Mouse (Mus musculus): Measurements from ENCODE around the gene Sardh. TPM values are rescaled to one million over a fixed set of nuclear protein-coding genes. Genes with fewer than 3 reads are reported as not detected.

Gene Sardh
- polyA plus RNA-seq, 1 experiment from 2014 or later, result 11.8 TPM

DNA sequence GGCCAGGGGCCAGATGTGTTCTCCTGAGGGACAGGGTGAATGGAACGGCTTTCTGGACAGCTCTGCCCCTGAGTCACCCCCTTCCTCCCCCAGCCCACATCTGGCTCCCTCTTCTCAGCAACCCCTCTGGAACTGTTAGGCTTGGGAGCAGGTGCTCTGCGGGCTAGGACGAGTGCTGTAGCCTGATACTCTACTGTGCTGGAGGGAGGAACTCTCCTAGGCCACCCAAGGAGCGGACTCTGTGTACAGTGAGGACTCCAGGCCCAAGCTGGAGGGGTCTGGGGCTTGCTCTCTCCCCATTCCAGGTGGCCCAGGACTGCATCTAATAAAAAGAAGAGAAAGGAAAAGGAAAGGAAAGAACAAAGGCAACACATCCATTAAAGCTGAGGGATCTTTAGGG lies 58.1 kb downstream of the Sardh start:
- Histone ChIP-seq H3K9ac (no peak overlapping the region), H3K9me3 (replicated peaks) (no peaks in the 10 kb centered on the region), H3K4me3 (no peak overlapping the region), H3K27me3 (no peaks in the 10 kb centered on the region), H3K4me2 (replicated peaks) (no peak overlapping the region), H3K4me1 (no peaks in the 10 kb centered on the region), H3K27ac (no peak overlapping the region), H3K36me3 (no peaks in the 10 kb centered on the region)
- ATAC-seq (ENCODE audit: low FRiP score), result no peak
- 51% methylated on average over 4 of the region's 4 CpGs for WGBS

DNA sequence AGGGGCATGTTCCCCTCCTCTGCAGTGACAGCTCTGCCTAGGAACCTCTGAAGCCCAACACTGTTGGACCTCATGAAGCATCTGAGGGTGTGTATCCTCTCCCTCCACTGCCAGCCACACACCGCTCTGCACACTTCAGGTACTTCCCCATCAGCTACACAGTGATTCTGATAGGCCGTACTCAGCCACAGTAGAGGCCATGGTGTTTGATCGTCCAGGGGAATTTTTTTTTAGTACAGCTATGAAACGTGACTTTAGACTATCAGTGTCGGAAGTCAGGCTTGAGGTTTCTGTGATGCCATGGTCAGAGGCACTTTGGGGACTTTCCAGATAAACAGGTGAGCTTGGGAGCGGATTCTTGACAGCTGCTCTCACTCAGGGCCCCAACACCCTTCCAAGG lies 60.6 kb downstream of the Sardh start:
- no peak overlapping the region for H3K27ac ChIP-seq
- 87% methylated on average over 6 of the region's 6 CpGs for WGBS

DNA sequence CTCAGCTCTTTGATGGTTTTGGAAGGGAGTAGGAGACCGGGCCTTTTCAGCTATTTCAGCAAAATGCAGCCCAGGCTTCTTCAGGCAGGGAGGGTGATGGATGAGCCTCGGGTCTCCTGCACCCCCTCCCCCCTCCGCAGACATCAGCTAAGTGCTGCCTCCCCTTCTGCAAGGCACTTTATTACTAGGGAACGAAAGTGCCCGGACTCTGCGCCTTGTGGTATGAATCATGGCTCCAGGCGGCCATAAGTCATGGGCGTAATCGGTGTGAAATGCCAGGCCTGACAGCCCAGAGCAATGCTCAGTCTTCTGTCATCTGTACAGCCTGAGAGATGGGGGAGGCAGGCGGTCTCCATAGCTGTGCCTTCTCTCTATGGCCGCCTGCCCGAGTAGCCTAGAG lies 64.4 kb downstream of the Sardh start:
- H3K9ac ChIP-seq, result no peak overlapping the region
- WGBS, result 60% methylated on average over 12 of the region's 12 CpGs
- peaks cover 8% of the 10 kb centered on the region; the same call in 1 of the 2 replicates for H3K4me1 ChIP-seq
- peak; percentile 64; the same call in 1 of the 2 replicates for ATAC-seq (ENCODE audit: low FRiP score)
- H3K27me3 ChIP-seq, result no peaks in the 10 kb centered on the region
- H3K36me3 ChIP-seq, result no peaks in the 10 kb centered on the region
- no peak overlapping the region for H3K4me2 ChIP-seq (replicated peaks)
- no peaks in the 10 kb centered on the region for H3K9me3 ChIP-seq (replicated peaks)
- no peak overlapping the region for H3K4me3 ChIP-seq
- H3K27ac ChIP-seq, result peak overlapping the region; percentile 35

More for the DNA sequence above, 60.6 kb downstream of the Sardh start:
- Histone ChIP-seq H3K4me3 (no peak overlapping the region), H3K27me3 (no peaks in the 10 kb centered on the region), H3K9ac (no peak overlapping the region), H3K36me3 (no peaks in the 10 kb centered on the region), H3K9me3 (replicated peaks) (no peaks in the 10 kb centered on the region), H3K4me2 (replicated peaks) (no peak overlapping the region), H3K4me1 (peaks cover 8% of the 10 kb centered on the region; the same call in 1 of the 2 replicates)
- no peak for ATAC-seq (ENCODE audit: low FRiP score)

DNA sequence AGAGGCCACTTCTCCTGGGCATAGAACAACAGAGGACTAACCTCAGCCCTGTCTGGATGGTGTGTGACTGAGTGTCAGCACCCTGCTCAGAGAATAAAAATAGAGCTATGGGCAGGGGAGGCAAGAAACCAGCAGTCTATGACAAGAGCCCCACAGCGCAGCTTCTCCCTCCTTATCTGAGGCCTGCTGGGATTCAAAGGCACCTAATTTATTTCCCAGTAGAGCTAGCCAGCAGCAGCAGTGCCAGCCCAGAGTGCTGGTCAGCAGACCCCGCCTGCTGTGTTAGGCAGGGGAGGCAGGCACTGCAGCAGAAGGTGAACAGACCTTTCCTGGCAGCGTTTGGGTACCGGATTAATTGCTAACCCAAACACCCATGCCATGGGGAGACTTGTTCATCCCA lies 66.2 kb downstream of the Sardh start:
- no peaks in the 10 kb centered on the region for H3K36me3 ChIP-seq
- H3K9me3 ChIP-seq (replicated peaks), result no peaks in the 10 kb centered on the region
- no peak overlapping the region for H3K4me2 ChIP-seq (replicated peaks)
- peaks cover 8% of the 10 kb centered on the region; the same call in 1 of the 2 replicates for H3K4me1 ChIP-seq
- no peaks in the 10 kb centered on the region for H3K27me3 ChIP-seq
- H3K27ac ChIP-seq, result no peak overlapping the region
- H3K4me3 ChIP-seq, result no peak overlapping the region
- WGBS, result 66% methylated on average over 4 of the region's 4 CpGs
- no peak overlapping the region for H3K9ac ChIP-seq
- ATAC-seq (ENCODE audit: low FRiP score), result no peak

DNA sequence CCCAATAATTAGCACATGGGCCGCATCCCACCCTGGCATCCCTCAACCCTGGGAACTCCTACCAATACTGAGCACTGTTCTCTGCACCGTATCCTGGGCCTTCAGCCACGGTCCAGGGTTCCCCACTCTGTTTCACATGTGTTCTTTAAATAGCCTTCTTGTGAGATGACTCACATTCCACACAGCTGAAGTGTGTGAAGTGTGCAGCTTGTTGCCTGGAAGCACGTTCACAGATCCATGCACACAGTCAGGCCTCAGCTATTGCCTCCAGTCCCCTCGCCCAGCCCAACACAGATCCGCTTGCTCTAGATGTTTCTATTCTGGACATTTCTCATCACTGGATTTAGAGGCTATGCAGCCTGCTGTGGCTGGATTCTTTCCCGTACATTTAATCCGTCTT lies 69.0 kb downstream of the Sardh start:
- Histone ChIP-seq H3K4me1 (peaks cover 11% of the 10 kb centered on the region; the same call in 1 of the 2 replicates), H3K4me2 (replicated peaks) (no peak overlapping the region), H3K9ac (no peak overlapping the region), H3K9me3 (replicated peaks) (no peaks in the 10 kb centered on the region), H3K27ac (no peak overlapping the region), H3K4me3 (no peak overlapping the region), H3K27me3 (no peaks in the 10 kb centered on the region), H3K36me3 (no peaks in the 10 kb centered on the region)
- no peak for ATAC-seq (ENCODE audit: low FRiP score)
- WGBS, result 87% methylated on average over 8 of the region's 8 CpGs

DNA sequence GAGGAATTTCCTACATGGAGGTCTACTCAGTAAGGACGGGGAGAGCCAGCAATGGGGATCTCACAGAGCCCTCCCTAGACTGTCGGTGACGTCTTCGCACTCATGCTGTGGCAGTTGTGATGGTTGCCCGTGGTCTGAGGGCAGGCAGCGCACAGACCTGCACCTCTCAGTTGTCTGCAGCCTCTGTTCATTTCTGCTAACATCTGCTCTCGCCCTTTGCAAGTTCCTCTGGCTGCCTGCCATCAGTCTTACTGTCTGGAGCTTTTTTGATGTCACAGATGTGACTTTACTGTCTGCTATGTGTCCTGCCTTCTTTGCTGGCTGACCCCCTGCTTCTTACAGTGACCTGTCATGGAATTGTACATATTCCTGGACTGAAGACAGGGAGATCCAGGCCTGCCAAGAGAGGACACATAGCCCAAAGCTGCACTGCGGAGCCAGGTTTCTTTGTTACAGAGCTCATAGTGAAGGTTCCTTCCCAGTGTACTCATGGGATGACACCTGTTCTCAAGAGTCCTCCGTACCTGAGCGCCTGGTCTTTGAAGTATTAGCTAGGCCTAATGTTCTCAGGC lies 72.4 kb downstream of the Sardh start:
- no peak overlapping the region for H3K27ac ChIP-seq
- no peak for ATAC-seq (ENCODE audit: low FRiP score)

DNA sequence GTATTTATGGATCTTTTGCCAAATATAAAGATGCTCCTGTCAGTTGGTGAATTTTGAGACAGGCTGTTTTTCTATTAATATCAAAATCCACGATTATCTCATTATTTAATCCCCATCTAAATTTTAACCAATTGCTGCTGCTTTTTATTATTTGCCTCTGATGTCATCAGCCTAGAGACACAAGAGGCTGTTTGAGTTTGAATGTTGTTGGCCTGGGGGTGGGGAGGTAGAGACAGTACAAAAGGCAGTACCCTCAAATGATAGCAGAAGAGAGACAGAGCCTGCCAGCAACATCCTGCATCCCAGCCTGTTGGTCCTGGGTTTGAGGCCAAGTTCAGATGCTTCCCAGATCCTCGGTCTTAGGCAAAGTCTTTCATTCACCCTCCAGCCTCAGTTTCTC lies 73.9 kb downstream of the Sardh start:
- no peak for ATAC-seq (ENCODE audit: low FRiP score)
- H3K27ac ChIP-seq, result no peak overlapping the region
- WGBS, result 85% methylated on average over 2 of the region's 2 CpGs

More for the DNA sequence above, 72.4 kb downstream of the Sardh start:
- no peak overlapping the region for H3K9ac ChIP-seq
- no peaks in the 10 kb centered on the region for H3K36me3 ChIP-seq
- H3K27me3 ChIP-seq, result no peaks in the 10 kb centered on the region
- H3K4me3 ChIP-seq, result no peak overlapping the region
- H3K9me3 ChIP-seq (replicated peaks), result no peaks in the 10 kb centered on the region
- H3K4me2 ChIP-seq (replicated peaks), result no peak overlapping the region
- WGBS, result 77% methylated on average over 10 of the region's 10 CpGs
- 0 out of 2 replicates have a peak, but pooled peaks cover 3% of the 10 kb centered on the region for H3K4me1 ChIP-seq

DNA sequence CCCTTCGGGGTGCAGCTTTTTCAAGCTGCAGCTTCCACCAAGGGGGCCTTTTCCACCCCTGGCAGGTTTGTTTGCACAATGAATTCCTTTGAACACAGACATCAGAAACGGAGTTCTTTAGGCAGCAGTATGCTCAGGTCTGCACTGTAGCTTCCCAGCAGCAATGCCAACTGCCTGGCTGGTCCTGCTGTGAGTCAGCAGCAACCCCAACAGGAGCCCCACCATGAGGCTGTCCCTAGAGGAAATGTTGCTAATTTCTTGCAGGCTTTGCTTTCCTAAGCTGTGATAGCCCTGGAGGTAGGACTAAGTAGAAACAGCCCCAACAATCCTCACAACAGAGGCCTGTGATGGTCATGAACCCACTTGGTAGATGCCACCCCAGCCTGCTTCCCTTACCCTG lies 81.1 kb downstream of the Sardh start:
- ATAC-seq (ENCODE audit: low FRiP score), result no peak
- H3K9me3 ChIP-seq (replicated peaks), result no peaks in the 10 kb centered on the region
- 15% methylated on average over 2 of the region's 2 CpGs for WGBS
- no peak overlapping the region for H3K27ac ChIP-seq
- H3K27me3 ChIP-seq, result peaks cover 6% of the 10 kb centered on the region
- H3K9ac ChIP-seq, result no peak overlapping the region
- H3K36me3 ChIP-seq, result no peaks in the 10 kb centered on the region
- H3K4me2 ChIP-seq (replicated peaks), result no peak overlapping the region
- H3K4me3 ChIP-seq, result no peak overlapping the region
- H3K4me1 ChIP-seq, result peaks cover 13% of the 10 kb centered on the region

More for the DNA sequence above, 73.9 kb downstream of the Sardh start:
- Histone ChIP-seq H3K4me1 (0 out of 2 replicates have a peak, but pooled peaks cover 3% of the 10 kb centered on the region), H3K9me3 (replicated peaks) (no peaks in the 10 kb centered on the region), H3K4me2 (replicated peaks) (no peak overlapping the region), H3K27me3 (no peaks in the 10 kb centered on the region), H3K9ac (no peak overlapping the region), H3K36me3 (no peaks in the 10 kb centered on the region), H3K4me3 (no peak overlapping the region)

DNA sequence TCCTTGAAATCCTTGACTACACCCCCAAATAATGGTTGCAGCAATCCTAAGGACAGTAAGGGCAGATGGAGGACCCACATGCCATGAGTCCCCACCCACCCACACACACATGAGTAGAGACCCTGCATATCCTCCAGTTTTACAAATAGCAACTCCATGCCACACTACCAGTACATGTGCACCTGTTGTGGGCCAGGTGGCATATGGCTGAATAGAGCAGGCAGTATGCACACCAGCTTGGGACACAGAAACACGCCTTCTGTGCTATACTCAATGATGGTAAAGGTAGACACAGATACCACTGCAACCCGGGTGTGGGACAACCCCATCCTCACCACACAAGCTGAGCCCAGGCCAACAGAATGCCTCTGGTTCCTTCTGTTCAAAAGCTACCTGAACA lies 82.1 kb downstream of the Sardh start:
- WGBS, result 85% methylated on average over 2 of the region's 2 CpGs
- ATAC-seq (ENCODE audit: low FRiP score), result no peak
- Histone ChIP-seq H3K27ac (no peak overlapping the region), H3K9me3 (replicated peaks) (no peaks in the 10 kb centered on the region), H3K27me3 (peaks cover 6% of the 10 kb centered on the region), H3K4me2 (replicated peaks) (no peak overlapping the region), H3K36me3 (no peaks in the 10 kb centered on the region), H3K9ac (no peak overlapping the region), H3K4me1 (peaks cover 13% of the 10 kb centered on the region), H3K4me3 (no peak overlapping the region)

DNA sequence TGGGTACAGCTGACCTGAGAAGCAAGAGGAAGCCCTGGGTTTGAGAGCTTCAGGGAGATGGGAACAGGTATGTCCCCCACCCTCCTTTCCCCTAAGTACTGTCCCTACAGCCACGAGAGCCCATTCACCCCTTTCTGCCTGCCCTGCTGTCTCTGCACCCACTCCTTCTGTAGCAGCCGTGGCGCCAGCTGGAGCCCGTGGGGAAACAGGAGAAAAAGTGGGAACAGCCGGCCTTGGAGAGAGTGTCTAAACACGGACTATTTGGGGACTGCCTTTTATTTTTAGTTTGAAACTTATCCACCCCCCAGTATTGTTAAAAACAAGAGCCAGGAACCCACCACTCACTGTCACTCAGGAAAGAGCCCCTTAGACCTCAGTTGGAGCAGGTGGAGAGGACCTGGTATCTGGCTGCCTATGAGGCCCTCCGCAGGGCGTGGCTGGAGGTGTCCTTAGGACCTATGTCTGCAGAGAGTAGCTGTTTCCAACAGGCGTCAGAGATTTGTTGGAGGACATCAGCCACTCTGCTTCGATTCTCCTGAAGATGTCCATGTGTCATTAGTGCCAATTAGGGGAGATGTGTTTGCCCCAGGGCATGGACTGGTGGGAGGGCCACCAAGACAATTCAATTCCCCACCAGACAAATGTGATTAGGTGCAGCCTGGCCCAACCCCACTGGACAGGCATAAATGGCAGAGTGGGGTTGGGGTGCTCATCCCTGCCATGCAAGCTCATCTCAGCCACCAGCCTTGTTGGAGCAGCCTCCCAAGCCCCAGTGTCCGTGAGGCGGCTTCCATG lies 83.1 kb downstream of the Sardh start, which contains the start of gene Dbh:
Gene Dbh (plus strand): TSS at position 438 of the 795 bp plus-strand sequence.
- Histone ChIP-seq H3K27me3 (peaks cover 6% of the 10 kb centered on the region), H3K4me1 (peaks cover 13% of the 10 kb centered on the region), H3K36me3 (no peaks in the 10 kb centered on the region), H3K9me3 (replicated peaks) (no peaks in the 10 kb centered on the region), H3K4me3 (no peak within 1 kb of the TSS), H3K27ac (no peak within 1 kb of the TSS), H3K4me2 (replicated peaks) (no peak within 1 kb of the TSS), H3K9ac (no peak within 1 kb of the TSS)
- WGBS, result 80% methylated on average over 12 of the region's 12 CpGs
- no peak for ATAC-seq (ENCODE audit: low FRiP score)

DNA sequence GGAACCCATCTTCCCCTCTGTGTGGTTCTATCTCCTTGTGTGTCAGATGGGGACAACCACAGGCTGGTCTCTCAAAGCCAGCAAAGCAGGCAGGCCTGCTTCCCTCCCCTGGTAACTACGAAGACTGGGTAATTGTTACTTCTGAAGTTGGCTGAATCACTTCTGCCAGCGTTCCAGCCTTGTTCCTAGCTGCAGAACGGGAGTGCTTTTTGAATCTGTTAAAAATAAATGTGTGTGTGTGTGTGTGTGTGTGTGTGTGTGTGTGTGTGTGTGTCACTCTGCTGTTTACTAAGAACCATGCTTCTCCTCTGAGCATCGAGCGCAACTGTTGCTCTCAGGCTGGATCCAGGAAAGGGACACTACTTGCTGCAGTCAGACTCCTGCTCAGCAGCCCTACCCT lies 84.3 kb downstream of the Sardh start:
- H3K4me2 ChIP-seq (replicated peaks), result no peak overlapping the region
- no peaks in the 10 kb centered on the region for H3K9me3 ChIP-seq (replicated peaks)
- H3K9ac ChIP-seq, result no peak overlapping the region
- H3K4me1 ChIP-seq, result peaks cover 13% of the 10 kb centered on the region
- no peak overlapping the region for H3K4me3 ChIP-seq
- no peaks in the 10 kb centered on the region for H3K36me3 ChIP-seq
- H3K27me3 ChIP-seq, result peaks cover 6% of the 10 kb centered on the region
- no peak overlapping the region for H3K27ac ChIP-seq
- ATAC-seq (ENCODE audit: low FRiP score), result no peak
- WGBS, result 80% methylated on average over 5 of the region's 5 CpGs

DNA sequence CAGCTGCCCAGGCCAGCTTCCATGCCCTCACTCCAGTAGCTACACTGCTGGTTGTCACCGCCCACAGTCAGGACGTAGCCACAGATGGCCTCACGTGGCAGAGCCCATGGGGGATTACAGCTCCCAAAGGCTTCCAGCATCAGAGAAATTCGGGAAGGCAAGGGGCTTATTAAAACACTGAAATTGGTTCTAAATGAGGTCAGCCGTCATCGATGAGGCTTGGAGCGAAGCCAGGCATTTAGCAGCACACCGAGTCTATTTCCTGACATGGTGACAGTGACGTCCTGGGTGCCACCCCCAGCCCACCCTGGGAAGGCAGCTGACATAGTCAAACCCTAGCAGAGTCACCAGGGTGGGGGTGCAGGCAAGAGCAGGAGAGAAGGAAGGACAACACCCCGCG lies 85.5 kb downstream of the Sardh start:
- no peak for ATAC-seq (ENCODE audit: low FRiP score)
- Histone ChIP-seq H3K27ac (no peak overlapping the region), H3K9ac (no peak overlapping the region), H3K4me2 (replicated peaks) (no peak overlapping the region), H3K4me3 (no peak overlapping the region), H3K27me3 (peaks cover 6% of the 10 kb centered on the region), H3K9me3 (replicated peaks) (no peaks in the 10 kb centered on the region), H3K36me3 (no peaks in the 10 kb centered on the region), H3K4me1 (peaks cover 13% of the 10 kb centered on the region)
- WGBS, result 59% methylated on average over 11 of the region's 11 CpGs

DNA sequence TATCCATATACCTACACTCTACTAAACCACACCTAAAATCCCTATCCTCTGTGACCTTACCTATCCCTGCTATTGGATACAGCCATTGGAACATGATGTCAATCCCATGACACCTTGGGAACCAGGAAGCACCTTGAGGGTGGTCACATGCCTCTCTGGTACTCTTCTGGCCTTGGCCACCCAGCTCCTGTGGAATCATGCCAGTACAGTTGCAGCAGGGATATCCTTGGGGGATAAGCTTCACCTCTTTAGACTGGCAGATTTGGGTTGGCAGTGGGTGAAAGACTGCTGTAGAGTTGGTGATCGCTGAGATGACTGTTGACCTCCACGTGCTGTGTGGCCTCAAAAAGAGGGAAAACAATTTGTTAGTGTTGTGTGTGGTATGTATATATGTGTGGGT lies 86.6 kb downstream of the Sardh start:
- Histone ChIP-seq H3K9me3 (replicated peaks) (no peaks in the 10 kb centered on the region), H3K4me3 (no peak overlapping the region), H3K27me3 (peaks cover 6% of the 10 kb centered on the region), H3K36me3 (no peaks in the 10 kb centered on the region), H3K27ac (no peak overlapping the region), H3K4me2 (replicated peaks) (no peak overlapping the region), H3K9ac (no peak overlapping the region), H3K4me1 (peaks cover 12% of the 10 kb centered on the region)
- ATAC-seq (ENCODE audit: low FRiP score), result no peak
- 92% methylated on average over 2 of the region's 2 CpGs for WGBS

All from hindbrain, embryonic 12.5 days (tissue).